Mouse (Mus musculus): ENCODE results near the gene Gm45799. TPM values are rescaled to one million over a fixed set of nuclear protein-coding genes. Genes with fewer than 3 reads are reported as not detected.

Gene Gm45799
- polyA plus RNA-seq, 1 experiment from 2014 or later = 34.3 TPM

DNA sequence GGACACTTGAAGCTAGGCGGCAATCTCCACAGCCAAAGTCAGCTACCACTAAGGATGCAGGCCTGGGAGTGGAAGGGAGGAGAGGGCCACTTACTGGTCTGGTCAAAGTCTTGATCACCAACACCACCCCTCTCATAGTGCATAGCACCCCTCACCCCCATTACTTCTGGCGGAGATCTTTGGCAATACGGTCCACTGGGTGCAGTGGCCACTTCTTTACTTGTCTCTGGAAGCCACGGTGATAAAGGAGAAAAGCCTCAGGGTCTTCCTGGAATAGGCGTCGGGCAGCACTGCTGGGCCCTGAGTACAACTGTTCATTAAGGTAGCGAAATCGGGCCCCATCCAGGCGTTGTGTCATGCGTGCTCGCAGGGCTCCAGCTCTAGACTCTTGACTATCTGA lies 93.5 kb downstream of the Gm45799 start:
- H3K4me3 ChIP-seq = no peak overlapping the region
- no peak for ATAC-seq (ENCODE audit: borderline replicate concordance, extremely low read depth, low FRiP score, low TSS enrichment)
- peaks cover 26% of the 10 kb centered on the region for H3K4me1 ChIP-seq
- no peak overlapping the region for H3K4me2 ChIP-seq
- H3K27ac ChIP-seq = no peak overlapping the region
- no peaks in the 10 kb centered on the region for H3K27me3 ChIP-seq
- H3K36me3 ChIP-seq = peaks cover 45% of the 10 kb centered on the region
- WGBS = 94% methylated on average over 11 of the region's 11 CpGs
- H3K9me3 ChIP-seq = no peaks in the 10 kb centered on the region
- H3K9ac ChIP-seq = no peak overlapping the region

Other genes starting within 250 kb of the Gm45799 start
- gene Fam160a2, start 240.5 kb upstream of the Gm45799 start, polyA plus RNA-seq (2015; fragmentation: Nextera tagmentation; extraction: Ambion mirVana) = 40.3 and 41.0 TPM in 2 replicates
- gene Cnga4, start 236.0 kb upstream of the Gm45799 start, polyA plus RNA-seq (2015; fragmentation: Nextera tagmentation; extraction: Ambion mirVana) = not detected in 2 replicates
- gene Cckbr, start 214.8 kb upstream of the Gm45799 start, polyA plus RNA-seq (2015; fragmentation: Nextera tagmentation; extraction: Ambion mirVana) = 0.21 and 0.29 TPM in 2 replicates
- gene Cavin3, start 158.3 kb upstream of the Gm45799 start, polyA plus RNA-seq (2015; fragmentation: Nextera tagmentation; extraction: Ambion mirVana) = 106 and 110 TPM in 2 replicates
- gene Smpd1, start 86.2 kb upstream of the Gm45799 start, polyA plus RNA-seq (2015; fragmentation: Nextera tagmentation; extraction: Ambion mirVana) = 36.9 and 40.0 TPM in 2 replicates
- gene Apbb1, start 58.9 kb upstream of the Gm45799 start, polyA plus RNA-seq (2015; fragmentation: Nextera tagmentation; extraction: Ambion mirVana) = 43.6 and 47.8 TPM in 2 replicates
- 1.1 and 2.4 TPM in 2 replicates for gene Hpx, start 40.4 kb upstream of the Gm45799 start, polyA plus RNA-seq (2015; fragmentation: Nextera tagmentation; extraction: Ambion mirVana)
- gene Trim3, start 7.0 kb upstream of the Gm45799 start, polyA plus RNA-seq (2015; fragmentation: Nextera tagmentation; extraction: Ambion mirVana) = 54.9 and 59.9 TPM in 2 replicates
- 187 TPM in 2 replicates for gene Timm10b, start 496 bp upstream of the Gm45799 start, polyA plus RNA-seq (2015; fragmentation: Nextera tagmentation; extraction: Ambion mirVana)
- gene Arfip2, start 136 bp upstream of the Gm45799 start, polyA plus RNA-seq (2015; fragmentation: Nextera tagmentation; extraction: Ambion mirVana) = 77.3 and 79.1 TPM in 2 replicates
- 1.1 TPM in 2 replicates for gene Dnhd1, start 10.3 kb downstream of the Gm45799 start, polyA plus RNA-seq (2015; fragmentation: Nextera tagmentation; extraction: Ambion mirVana)
- gene Ilk, start 96.0 kb downstream of the Gm45799 start, polyA plus RNA-seq (2015; fragmentation: Nextera tagmentation; extraction: Ambion mirVana) = 383 and 394 TPM in 2 replicates
- gene Rrp8, start 96.8 kb downstream of the Gm45799 start, polyA plus RNA-seq (2015; fragmentation: Nextera tagmentation; extraction: Ambion mirVana) = 39.6 and 41.4 TPM in 2 replicates
- gene Taf10, start 103.8 kb downstream of the Gm45799 start, polyA plus RNA-seq (2015; fragmentation: Nextera tagmentation; extraction: Ambion mirVana) = 131 and 136 TPM in 2 replicates
- gene Tpp1, start 111.7 kb downstream of the Gm45799 start, polyA plus RNA-seq (2015; fragmentation: Nextera tagmentation; extraction: Ambion mirVana) = 73.4 and 78.8 TPM in 2 replicates
- 9.3 and 9.4 TPM in 2 replicates for gene Dchs1, start 147.1 kb downstream of the Gm45799 start, polyA plus RNA-seq (2015; fragmentation: Nextera tagmentation; extraction: Ambion mirVana)
- gene Mrpl17, start 170.5 kb downstream of the Gm45799 start, polyA plus RNA-seq (2015; fragmentation: Nextera tagmentation; extraction: Ambion mirVana) = 340 and 374 TPM in 2 replicates